Mouse (Mus musculus) brown adipose tissue, adult 24 weeks (tissue): ENCODE data around the gene Ndufs6. TPM values are rescaled to one million over a fixed set of nuclear protein-coding genes. Genes with fewer than 3 reads are reported as not detected.

Experiments
- H3K27ac ChIP-seq: fragments of 200-500 bp; replicated peaks from 2 replicates; pipeline ENCODE4 v1.5.1; 2012; ENCODE audit warnings: low read depth, mild to moderate bottlenecking, low read length
- H3K4me1 ChIP-seq: fragments of 200-500 bp; 2 replicates; pipeline ENCODE4 v1.6.1; 2012; ENCODE audit warnings: low read length, mixed read lengths; ENCODE audit not compliant: control insufficient read depth, insufficient read depth, insufficient read length
- H3K4me3 ChIP-seq: fragments of 200-500 bp; 2 replicates; pipeline ENCODE4 v1.5.1; 2012; ENCODE audit warnings: low read depth, mild to moderate bottlenecking, low read length, moderate library complexity; ENCODE audit not compliant: insufficient read depth
- polyA plus RNA-seq: library from polyadenylated mRNA; stranded (reverse); fragments of >200 nt; gene quantifications from 2 replicates; pipeline ENCODE4 v1.2.4, GENCODE M21; 2012; ENCODE audit not compliant: missing spikeins, insufficient read depth, insufficient read length

The Ndufs6 gene
- polyA plus RNA-seq, 1 experiment, result 1,117 TPM

GRCm38 (mm10) chr13:73330844-73331501, 2.6 kb upstream of the Ndufs6 start:
- peak overlapping the region; percentile 86 for H3K27ac ChIP-seq

DNA sequence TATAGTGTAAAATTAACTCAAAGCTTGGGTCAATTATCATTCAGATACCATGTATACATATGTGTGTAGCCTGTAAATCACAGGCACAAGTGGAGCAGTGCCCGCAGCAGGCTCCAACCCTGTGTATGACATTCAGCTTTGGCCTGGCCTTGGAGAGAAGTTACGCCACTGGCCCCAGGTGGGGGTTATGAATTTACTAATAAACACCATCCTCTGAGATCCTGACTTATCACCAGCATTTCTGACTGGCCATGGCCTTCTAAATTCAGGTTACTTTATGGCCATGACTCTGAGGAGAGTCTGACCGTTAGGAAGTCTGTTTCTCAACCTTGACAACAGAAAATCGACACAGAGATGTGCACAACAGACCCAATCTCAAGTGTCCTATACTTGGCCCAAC, 4.9 kb downstream of the Ndufs6 start:
- no peak overlapping the region for H3K27ac ChIP-seq
- peaks cover 2% of the 10 kb centered on the region for H3K4me1 ChIP-seq
- no peak overlapping the region for H3K4me3 ChIP-seq

More at GRCm38 (mm10) chr13:73330844-73331501, 2.6 kb upstream of the Ndufs6 start:
- H3K4me3 ChIP-seq, result peak overlapping the region; percentile 95
- H3K4me1 ChIP-seq, result peaks cover 10% of the 10 kb centered on the region; the same call in 1 of the 2 replicates

DNA sequence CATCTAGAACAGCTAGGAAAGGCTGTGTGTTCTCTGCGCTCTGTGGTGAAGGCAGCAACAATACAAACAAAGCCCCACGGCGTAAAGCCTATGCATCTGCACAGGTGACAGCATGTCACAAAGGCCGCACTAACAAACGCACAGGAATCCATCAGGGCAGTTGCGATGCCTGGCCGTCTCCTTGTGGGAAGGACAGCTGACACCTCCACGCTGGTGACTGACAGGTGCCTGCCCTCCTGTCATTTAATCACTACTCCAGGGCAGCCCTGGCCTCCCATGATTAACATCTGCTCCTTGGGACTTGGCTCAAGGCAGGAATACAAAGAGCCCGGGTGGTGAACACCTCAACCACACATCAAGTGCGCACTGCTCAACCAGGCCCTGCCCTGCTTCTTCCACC, 5.7 kb downstream of the Ndufs6 start:
- H3K27ac ChIP-seq, result no peak overlapping the region
- H3K4me1 ChIP-seq, result peaks cover 2% of the 10 kb centered on the region
- H3K4me3 ChIP-seq, result no peak overlapping the region

DNA sequence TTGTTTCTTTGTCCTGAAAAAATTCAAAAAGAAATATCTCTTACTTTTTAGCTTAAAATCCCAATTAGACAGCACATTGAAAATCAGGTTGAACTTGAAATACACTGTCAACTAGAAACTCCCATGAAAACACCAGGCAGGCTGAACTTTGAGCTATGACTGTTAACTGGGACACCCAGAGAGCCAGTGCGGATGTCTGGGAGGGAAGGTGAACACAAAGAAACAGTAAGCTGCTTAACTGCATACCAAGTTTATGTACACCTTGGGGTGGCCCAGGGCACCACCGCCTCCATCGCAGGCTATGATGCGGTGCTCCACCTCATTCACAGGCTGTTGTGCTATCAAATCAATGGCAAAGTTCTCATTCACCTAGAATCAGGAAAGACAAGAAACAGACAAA, 8.3 kb downstream of the Ndufs6 start:
- Histone ChIP-seq H3K27ac (no peak overlapping the region), H3K4me3 (no peak overlapping the region), H3K4me1 (no peaks in the 10 kb centered on the region; the same call in 1 of the 2 replicates)

GRCm38 (mm10) chr13:73310183-73310929, 18.0 kb downstream of the Ndufs6 start:
- Histone ChIP-seq H3K4me1 (no peaks in the 10 kb centered on the region), H3K4me3 (no peak overlapping the region), H3K27ac (no peak overlapping the region)

GRCm38 (mm10) chr13:73306430-73306829, 21.9 kb downstream of the Ndufs6 start:
- Histone ChIP-seq H3K4me3 (no peak overlapping the region), H3K27ac (no peak overlapping the region), H3K4me1 (no peaks in the 10 kb centered on the region)

DNA sequence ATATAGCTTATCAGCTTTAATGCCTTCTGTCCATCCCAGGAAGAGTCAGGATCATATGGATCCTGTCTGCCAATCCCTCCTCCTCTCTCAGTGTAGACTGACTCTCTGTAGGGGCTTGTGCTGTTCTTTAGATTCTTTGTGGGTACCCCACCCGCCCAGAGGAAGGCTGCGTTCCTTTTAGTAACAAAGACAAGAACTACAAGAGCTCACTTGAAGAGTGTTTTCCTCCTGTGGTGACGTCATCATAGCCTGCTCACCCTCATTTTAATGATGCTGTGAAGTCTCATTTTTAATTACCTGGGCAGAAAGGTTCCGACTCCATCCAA, 22.3 kb downstream of the Ndufs6 start:
- Histone ChIP-seq H3K27ac (no peak overlapping the region), H3K4me3 (no peak overlapping the region)

GRCm38 (mm10) chr13:73305398-73306084, 22.8 kb downstream of the Ndufs6 start:
- H3K27ac ChIP-seq, result no peak overlapping the region
- H3K4me1 ChIP-seq, result no peaks in the 10 kb centered on the region
- no peak overlapping the region for H3K4me3 ChIP-seq

More for the DNA sequence above, 22.3 kb downstream of the Ndufs6 start:
- H3K4me1 ChIP-seq, result no peaks in the 10 kb centered on the region

DNA sequence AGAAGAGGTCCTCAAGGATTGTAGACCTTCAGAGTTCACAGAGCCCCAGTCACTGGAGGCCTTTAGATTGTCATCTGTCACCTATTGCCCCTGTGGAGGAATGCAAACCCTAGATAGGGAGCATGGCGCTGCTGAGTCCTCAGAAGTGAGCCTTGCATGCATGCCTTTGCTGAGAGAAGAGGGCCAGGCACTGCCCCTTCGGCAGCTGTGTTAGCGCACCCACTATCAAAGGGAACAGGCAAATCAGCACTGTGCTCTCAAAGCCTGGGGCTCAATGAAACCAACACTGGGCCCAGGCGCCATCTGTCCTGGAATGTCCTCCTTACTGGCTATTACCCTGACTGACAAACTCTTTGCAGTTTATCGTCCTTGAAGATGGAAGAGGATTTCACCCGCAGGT, 23.6 kb downstream of the Ndufs6 start:
- no peaks in the 10 kb centered on the region for H3K4me1 ChIP-seq
- H3K27ac ChIP-seq, result no peak overlapping the region
- no peak overlapping the region for H3K4me3 ChIP-seq

DNA sequence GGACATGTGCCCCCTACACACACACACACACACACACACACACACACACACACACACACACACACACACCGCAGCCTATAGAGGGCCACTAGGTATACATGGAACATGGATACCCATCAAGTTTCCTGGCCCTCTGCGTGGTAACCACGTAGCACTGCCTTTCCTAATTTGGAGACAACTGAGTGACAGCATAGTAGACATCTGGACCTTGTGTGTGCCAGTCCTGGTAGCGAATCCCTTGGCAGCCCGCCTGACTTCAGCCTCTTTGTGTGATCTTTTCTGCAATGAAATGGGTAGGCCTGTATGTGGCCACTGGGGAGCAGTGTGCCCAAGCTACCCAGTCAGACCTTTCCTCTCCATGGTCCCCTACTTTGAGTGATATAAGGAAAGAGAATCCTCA, 29.0 kb downstream of the Ndufs6 start:
- H3K4me3 ChIP-seq, result no peak overlapping the region
- H3K27ac ChIP-seq, result no peak overlapping the region
- no peaks in the 10 kb centered on the region for H3K4me1 ChIP-seq

GRCm38 (mm10) chr13:73298717-73299116, 29.6 kb downstream of the Ndufs6 start:
- Histone ChIP-seq H3K4me3 (no peak overlapping the region), H3K27ac (no peak overlapping the region)

GRCm38 (mm10) chr13:73291102-73291501, 37.2 kb downstream of the Ndufs6 start:
- Histone ChIP-seq H3K4me3 (no peak overlapping the region), H3K4me1 (no peaks in the 10 kb centered on the region), H3K27ac (no peak overlapping the region)

More at GRCm38 (mm10) chr13:73298717-73299116, 29.6 kb downstream of the Ndufs6 start:
- H3K4me1 ChIP-seq, result no peaks in the 10 kb centered on the region

DNA sequence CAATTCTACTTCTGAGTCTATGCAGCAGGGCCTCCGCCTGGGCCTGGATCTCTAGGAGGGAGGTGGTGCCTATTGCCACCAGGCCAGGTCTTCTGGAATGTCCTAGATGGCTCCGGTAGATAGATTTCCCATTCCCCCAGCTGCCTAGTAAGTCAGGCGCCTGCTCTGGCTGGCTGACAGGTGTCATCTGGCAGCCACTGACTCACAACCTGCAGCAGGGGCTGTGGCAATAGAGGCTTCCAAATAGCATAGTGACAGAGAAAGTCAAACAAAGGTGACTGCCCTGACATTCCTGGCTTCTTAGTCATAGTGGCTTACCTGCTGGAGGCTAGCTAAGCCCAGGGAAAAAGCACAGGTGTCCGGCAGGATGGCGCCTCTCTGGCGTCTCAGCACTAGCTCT, 38.1 kb downstream of the Ndufs6 start:
- no peak overlapping the region for H3K4me3 ChIP-seq
- H3K27ac ChIP-seq, result no peak overlapping the region
- no peaks in the 10 kb centered on the region for H3K4me1 ChIP-seq

DNA sequence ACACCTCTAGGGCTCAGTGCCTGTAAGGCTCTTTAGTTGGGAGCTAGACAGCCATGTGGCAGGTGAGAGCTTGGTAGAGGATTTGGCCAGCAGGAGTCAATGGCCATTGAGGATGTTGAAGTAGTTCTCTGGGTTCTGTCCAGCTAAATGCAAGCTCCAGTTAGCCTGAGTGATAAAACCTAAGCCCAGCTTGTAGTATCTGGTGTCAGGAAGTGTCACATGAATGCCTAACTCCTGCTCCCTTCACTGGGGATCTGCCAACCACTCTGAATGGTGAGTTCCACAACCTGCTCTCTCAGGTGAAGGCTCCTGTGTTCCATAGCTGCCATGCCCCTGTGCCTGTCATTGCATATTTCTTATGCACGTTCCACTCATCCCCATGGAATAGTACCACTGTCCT, 44.8 kb downstream of the Ndufs6 start:
- Histone ChIP-seq H3K4me3 (no peak overlapping the region), H3K4me1 (no peaks in the 10 kb centered on the region), H3K27ac (no peak overlapping the region)

DNA sequence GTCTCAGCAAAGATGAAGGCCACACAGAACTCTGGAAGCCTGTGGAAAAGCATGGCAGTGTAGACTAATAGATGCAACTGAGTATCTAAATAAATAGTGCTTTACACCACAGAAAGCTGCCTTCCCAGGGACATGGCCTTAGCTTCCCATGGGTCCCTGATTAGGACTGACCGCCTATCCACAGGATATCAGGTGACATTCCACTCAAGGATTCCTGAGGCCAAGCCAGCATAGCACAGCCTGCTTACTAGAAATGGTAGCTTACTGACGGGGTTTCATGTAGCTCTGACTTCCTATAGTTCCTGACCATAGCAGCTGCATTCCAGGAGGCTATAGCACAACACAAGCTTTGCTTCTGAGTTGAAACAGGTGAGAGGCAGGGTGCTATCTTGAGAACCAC, 45.9 kb downstream of the Ndufs6 start:
- no peak overlapping the region for H3K4me3 ChIP-seq
- no peaks in the 10 kb centered on the region for H3K4me1 ChIP-seq
- no peak overlapping the region for H3K27ac ChIP-seq
